ENCODE assay signal across 8 mouse cellular contexts in genomic region chr8:81012031-81012560, GRCm38 (mm10). TPM values are rescaled to one million over a fixed set of nuclear protein-coding genes. Genes with fewer than 3 reads are reported as not detected.
DNase-seq lines count a peak whose midpoint lies in the region; ATAC-seq and TF ChIP-seq lines count a peak whose summit lies in the region.

No protein-coding gene starts in this region.

- WGBS in kidney, postnatal 0 days, result 68% methylated on average over 4 of the region's 4 CpGs
- WGBS in hindbrain, embryonic 14.5 days, result 78% methylated on average over 4 of the region's 4 CpGs
- WGBS in midbrain, embryonic 14.5 days, result 91% methylated on average over 4 of the region's 4 CpGs

- 0 out of 2 replicates have a peak, but pooled peaks cover 2% of the 10 kb centered on the region for H3K4me1 ChIP-seq in kidney, postnatal 0 days (replicated peaks; ENCODE audit: insufficient read depth, low read length)
- peaks cover 35% of the 10 kb centered on the region for H3K4me1 ChIP-seq in hindbrain, embryonic 14.5 days (replicated peaks; ENCODE audit: control insufficient read depth, insufficient read depth, low read length)
- H3K4me1 ChIP-seq in midbrain, embryonic 14.5 days (ENCODE audit: control insufficient read depth, insufficient read depth, low read length), result peaks cover 25% of the 10 kb centered on the region

- no peaks in the 10 kb centered on the region for H3K9me3 ChIP-seq in kidney, postnatal 0 days (replicated peaks; ENCODE audit: low read length)
- no peaks in the 10 kb centered on the region for H3K9me3 ChIP-seq in hindbrain, embryonic 14.5 days (ENCODE audit: control insufficient read depth, low read length)
- no peaks in the 10 kb centered on the region for H3K9me3 ChIP-seq in midbrain, embryonic 14.5 days (ENCODE audit: control insufficient read depth, low read length)

- no peaks in the 10 kb centered on the region for H3K36me3 ChIP-seq in kidney, postnatal 0 days (ENCODE audit: insufficient read depth, low read length)
- H3K36me3 ChIP-seq in hindbrain, embryonic 14.5 days (replicated peaks; ENCODE audit: control insufficient read depth, insufficient read depth), result peaks cover 39% of the 10 kb centered on the region
- peaks cover 23% of the 10 kb centered on the region for H3K36me3 ChIP-seq in midbrain, embryonic 14.5 days (ENCODE audit: control insufficient read depth, insufficient read depth, low read length)

- no peak overlapping the region for H3K9ac ChIP-seq in kidney, postnatal 0 days (ENCODE audit: low read depth, low read length)
- H3K9ac ChIP-seq in hindbrain, embryonic 14.5 days, result no peak overlapping the region
- H3K9ac ChIP-seq in midbrain, embryonic 14.5 days (replicated peaks; ENCODE audit: low read length), result no peak overlapping the region; the same call in 1 of the 2 replicates

- H3K27me3 ChIP-seq in kidney, postnatal 0 days (ENCODE audit: insufficient read depth, low read length), result no peaks in the 10 kb centered on the region
- no peaks in the 10 kb centered on the region for H3K27me3 ChIP-seq in hindbrain, embryonic 14.5 days (ENCODE audit: control insufficient read depth, insufficient read depth, low read length)
- H3K27me3 ChIP-seq in midbrain, embryonic 14.5 days (ENCODE audit: control insufficient read depth, insufficient read depth, low read length), result no peaks in the 10 kb centered on the region

- no peak for TF ChIP-seq CTCF in kidney, postnatal 0 days (IDR thresholded peaks at IDR 0.05; ENCODE audit: low read depth)

- peak overlapping the region; percentile 89; the same call in 1 of the 2 replicates for H3K4me3 ChIP-seq in kidney, postnatal 0 days (replicated peaks; ENCODE audit: low read depth, low read length)
- peak overlapping the region; percentile 9; the same call in 1 of the 2 replicates for H3K4me3 ChIP-seq in hindbrain, embryonic 14.5 days (replicated peaks; ENCODE audit: low read length)
- no peak overlapping the region for H3K4me3 ChIP-seq in midbrain, embryonic 14.5 days (replicated peaks; ENCODE audit: low read depth, low read length)

- H3K27ac ChIP-seq in kidney, postnatal 0 days, result no peak overlapping the region
- H3K27ac ChIP-seq in hindbrain, embryonic 14.5 days, result no peak overlapping the region
- H3K27ac ChIP-seq in midbrain, embryonic 14.5 days (replicated peaks; ENCODE audit: low read depth, low read length), result no peak overlapping the region

- no peak for DNase-seq in kidney, postnatal 0 days (ENCODE audit: low spot score)
- DNase-seq in kidney, postnatal 4 days, result no peak
- DNase-seq in hindbrain, embryonic 14.5 days (ENCODE audit: low spot score), result no peak
- DNase-seq in midbrain, embryonic 14.5 days, result no peak
- no peak for DNase-seq in MN1 (ENCODE audit: low spot score)
- DNase-seq in urinary bladder, adult 2 months (ENCODE audit: low spot score), result no peak

- H3K4me2 ChIP-seq in kidney, postnatal 0 days (ENCODE audit: low read length), result peak overlapping the region; percentile 96
- peak overlapping the region; percentile 97 for H3K4me2 ChIP-seq in hindbrain, embryonic 14.5 days (replicated peaks)
- H3K4me2 ChIP-seq in midbrain, embryonic 14.5 days (ENCODE audit: low read length), result peak overlapping the region; percentile 99

- ATAC-seq in kidney, postnatal 0 days (replicated peaks; ENCODE audit: low FRiP score, low read depth), result no peak
- ATAC-seq in activated CD4-positive, CD25-positive, alpha-beta regulatory T cell, adult 4 months, result peak; percentile 13
- ATAC-seq in hindbrain, embryonic 14.5 days (ENCODE audit: low FRiP score), result no peak
- ATAC-seq in midbrain, embryonic 14.5 days (ENCODE audit: low FRiP score, low TSS enrichment), result no peak
- no peak for ATAC-seq in granulocyte monocyte progenitor cell, adult 5-6 weeks (replicated peaks; ENCODE audit: poor library complexity, severe bottlenecking)

RNA-seq across cellular contexts. Expression of gene Usp38, which starts 2.6 kb away (rescaled TPM):
- 15.3 and 15.8 TPM in 2 replicates for polyA plus RNA-seq in kidney, postnatal 0 days (2015; fragmentation: Nextera tagmentation; extraction: Ambion mirVana)
- polyA plus RNA-seq in activated CD4-positive, CD25-positive, alpha-beta regulatory T cell, adult 4 months (2017; shearing (Covaris generic)), result 10 to 100 TPM; 25.6 to 27.6 TPM
- 24.7 and 27.5 TPM in 2 replicates for polyA plus RNA-seq in hindbrain, embryonic 14.5 days (2014; fragmentation: Nextera tagmentation; extraction: Ambion mirVana)
- polyA plus RNA-seq in midbrain, embryonic 14.5 days (2014; fragmentation: Nextera tagmentation; extraction: Ambion mirVana), result 19.4 and 27.2 TPM in 2 replicates
- 24.0 and 32.6 TPM in 2 replicates for total RNA-seq in granulocyte monocyte progenitor cell, adult 5-6 weeks (2014; fragmentation: Nextera tagmentation)
- 21.6 and 34.0 TPM in 2 replicates for total RNA-seq in granulocyte monocyte progenitor cell, adult 5-6 weeks (2017)
- polyA plus RNA-seq in urinary bladder, adult 2 months (2012; rRNA removed), result 9.9 and 10.2 TPM in 2 replicates
